Mouse (Mus musculus) testis, postnatal 14 days (tissue): ENCODE data around the gene Tsks.

Experiments used
- DNase-seq: peaks from one replicate; pipeline ENCODE4 v3.0.0; 2021; ENCODE audit warnings: low spot score

Gene Tsks

DNA sequence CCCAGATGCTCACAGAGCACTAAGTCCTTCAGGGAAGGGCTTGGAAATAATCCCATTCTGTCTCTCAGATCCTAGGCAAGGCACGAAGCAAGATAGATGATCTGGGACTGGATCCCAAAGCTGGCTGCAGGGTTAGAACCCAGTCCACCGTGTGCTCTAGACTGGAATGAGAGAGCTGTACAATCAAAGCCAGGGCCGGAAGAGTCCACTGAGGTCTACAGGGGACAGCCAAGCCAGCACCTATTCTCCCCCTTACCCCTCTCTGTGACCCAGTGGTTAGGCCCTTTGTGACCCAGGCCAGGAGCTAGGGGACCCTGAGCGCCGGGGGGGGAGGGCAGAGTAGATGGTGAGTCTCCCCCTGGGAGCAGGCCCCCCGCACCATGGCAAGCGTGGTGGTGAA is at the start of gene Tsks:
TSS of gene Tsks (plus strand) at position 301 of the 400 bp plus-strand sequence.
- DNase-seq = no peak

DNA sequence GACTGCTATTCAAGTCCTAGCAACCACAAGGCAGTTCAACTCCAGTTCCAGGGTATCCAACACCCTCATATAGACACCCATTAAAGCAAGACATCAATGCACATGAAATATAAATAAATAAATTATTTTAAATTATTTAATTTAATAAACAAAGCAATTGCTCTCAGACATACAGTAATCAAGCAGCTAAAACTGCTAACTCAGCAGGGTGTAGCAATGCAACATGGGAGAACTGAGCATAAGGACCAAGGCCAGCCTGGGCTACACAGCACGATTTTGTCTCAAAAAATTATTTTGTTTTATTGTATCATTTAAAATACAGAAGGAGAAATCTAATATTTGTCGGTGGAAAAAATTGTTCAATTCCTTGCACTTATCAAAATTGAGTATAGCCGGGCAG is 48.8 kb upstream of the Tsks start:
- DNase-seq = no peak

DNA sequence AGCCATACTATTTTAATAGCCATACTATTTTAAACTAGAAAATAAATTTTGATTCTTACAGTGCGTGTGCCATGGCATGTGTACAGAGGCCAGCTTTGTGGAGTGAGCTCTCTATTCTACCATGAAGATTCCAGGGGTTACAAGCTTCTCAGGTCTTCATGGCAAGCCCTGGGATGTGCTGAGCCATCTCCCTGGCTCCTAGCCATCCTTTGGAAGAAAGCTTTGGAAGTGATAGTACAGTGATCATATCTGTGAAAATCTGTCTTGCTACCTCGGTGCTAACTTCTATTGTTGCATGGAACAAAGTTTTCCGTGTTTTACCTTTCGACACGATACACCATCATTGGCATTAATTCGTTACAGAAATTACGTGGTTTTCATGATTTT is 47.8 kb upstream of the Tsks start:
- DNase-seq = no peak

DNA sequence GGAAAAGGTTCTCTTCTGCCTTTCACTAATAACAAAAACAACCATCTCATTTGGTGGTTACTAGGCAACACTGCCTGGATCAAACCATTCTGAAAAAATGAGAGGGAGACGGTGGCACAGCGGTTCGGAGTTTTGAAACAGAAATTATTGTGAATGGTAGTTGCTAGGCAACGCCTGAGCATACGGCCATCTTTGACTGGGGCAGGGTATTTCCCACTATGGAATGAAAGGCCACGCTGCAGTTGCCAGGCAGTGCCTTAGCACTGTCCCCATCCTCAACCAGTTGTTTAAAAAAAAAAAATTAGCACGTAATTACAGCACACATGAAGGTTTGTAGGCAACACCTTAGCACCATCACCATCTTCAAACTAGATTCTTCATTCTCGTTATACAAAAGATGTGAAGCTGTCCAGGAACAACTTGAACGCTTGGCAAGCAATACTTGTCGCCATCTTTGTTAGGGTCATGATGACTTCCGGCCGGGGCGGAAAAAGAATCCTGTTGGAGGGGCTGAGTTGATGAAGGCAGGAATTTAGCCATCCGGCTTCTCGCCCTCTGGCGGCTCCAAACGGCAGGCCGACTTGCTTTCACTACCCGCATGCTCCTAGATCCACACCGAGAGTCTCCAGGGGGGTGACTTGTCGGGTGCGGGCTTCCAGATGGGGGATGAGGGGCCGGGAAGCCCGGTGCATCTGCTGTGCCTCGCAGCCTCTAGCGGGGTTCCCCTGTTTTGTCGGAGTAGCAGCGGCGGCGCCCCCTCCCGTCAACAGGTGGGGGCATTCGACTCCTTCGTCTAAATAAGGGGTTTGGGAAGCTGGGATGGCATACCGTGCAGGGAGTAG is 47.2 kb upstream of the Tsks start, which contains the start of gene Fuz:
TSS of gene Fuz (plus strand) at position 487 of the 842 bp plus-strand sequence.
- peak; percentile 87 for DNase-seq

DNA sequence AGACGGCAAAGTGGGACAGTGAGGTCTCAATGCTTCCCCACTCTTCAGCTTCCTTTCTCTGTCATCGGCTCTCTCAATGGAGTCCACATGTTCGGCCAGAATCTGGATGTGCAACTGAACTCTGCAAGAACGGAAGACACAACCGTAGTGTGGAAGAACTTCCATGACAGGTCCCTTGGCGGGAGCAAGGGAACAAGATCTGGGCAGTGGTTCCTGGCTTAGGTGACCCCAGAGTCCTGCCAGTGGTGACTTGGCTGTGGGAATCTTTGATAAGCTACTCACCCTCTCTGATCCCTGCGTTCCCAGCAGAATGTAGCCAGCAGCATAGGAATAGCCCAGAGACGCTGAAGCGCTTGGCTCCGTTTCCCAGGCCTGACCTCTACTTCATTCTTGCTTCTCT is 46.5 kb upstream of the Tsks start:
- no peak for DNase-seq

DNA sequence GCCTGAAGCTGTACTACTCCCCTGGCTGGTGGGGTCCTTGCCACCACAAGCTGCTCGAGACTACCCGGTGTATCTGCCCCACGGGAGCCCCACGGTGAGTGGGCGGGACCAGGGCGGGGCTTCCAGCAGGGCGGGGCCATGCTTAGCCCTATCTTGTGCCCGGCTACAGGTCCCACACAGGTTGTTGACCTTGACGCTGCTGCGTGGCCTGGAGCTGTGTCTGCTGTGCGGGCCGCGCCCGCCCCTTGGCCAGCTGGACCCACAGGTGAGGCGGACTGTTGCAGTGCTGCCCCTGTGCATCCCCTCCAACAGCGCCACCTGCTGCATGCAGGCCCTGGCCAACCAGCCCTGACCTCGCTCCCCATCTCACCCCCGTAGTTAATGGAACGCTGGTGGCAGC is 44.4 kb upstream of the Tsks start:
- peak; percentile 62 for DNase-seq

DNA sequence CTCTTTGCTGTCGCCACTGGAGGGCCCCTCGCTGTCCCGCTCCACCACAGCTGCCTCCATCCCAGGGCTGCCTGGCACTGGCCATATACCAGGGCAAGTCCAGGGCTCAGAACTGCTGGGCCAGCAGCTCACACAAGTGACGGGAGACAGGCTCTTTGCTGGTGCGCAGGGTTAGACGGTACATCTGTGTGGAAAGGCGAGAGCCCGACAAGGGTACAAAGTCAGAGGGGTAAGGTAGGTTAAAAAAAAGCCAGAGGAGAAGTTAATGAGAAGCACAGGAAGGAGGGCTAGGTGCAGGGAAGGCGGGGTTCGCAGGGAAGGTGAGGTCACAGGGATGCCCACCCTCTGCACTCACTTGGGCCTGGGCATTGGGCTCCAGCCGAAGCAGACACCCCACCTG is 42.4 kb upstream of the Tsks start:
- DNase-seq = no peak

DNA sequence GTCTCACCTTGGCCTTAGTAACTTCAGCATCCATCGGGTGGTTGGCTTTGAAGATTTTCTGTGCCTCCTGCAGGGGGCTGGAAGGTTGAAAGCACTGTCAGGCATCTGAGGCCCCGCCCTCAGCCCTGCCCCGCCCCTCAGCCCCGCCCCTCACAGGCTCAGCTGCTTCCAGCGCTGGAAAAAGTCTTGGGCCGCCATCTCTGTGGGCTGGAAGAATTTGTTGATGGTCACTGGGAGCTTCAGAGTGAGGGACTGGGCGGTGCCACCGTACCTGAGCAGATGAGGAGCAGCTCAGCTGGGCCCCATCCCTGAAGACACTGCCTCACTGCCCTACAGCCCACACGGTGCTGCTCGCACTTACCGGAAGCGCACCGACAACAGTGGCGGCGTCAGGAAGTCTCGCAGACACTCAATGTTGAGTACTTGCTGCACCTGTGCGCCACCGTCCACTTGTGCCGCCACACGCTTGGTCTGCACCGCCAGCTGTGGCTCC is 41.7 kb upstream of the Tsks start:
- no peak for DNase-seq

DNA sequence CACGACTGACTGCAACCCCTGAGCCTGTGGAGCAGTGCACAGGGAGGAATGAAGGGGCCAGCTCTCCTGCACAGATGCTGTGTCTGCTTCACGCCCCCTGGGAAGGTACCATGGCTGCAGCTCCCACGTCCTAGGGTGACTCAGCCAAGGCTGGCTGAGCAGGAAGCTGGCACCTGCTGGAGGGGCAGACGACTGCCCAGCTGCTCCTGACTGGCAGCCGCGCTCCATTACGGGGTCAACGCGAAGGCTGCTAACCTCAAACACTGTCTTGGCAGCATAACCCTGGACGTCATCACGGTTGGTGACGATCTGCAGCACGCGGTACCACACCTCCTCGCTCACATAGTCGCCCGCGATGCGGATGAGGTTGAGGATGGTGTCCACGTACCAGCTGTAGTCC is 37.6 kb upstream of the Tsks start:
- no peak for DNase-seq

DNA sequence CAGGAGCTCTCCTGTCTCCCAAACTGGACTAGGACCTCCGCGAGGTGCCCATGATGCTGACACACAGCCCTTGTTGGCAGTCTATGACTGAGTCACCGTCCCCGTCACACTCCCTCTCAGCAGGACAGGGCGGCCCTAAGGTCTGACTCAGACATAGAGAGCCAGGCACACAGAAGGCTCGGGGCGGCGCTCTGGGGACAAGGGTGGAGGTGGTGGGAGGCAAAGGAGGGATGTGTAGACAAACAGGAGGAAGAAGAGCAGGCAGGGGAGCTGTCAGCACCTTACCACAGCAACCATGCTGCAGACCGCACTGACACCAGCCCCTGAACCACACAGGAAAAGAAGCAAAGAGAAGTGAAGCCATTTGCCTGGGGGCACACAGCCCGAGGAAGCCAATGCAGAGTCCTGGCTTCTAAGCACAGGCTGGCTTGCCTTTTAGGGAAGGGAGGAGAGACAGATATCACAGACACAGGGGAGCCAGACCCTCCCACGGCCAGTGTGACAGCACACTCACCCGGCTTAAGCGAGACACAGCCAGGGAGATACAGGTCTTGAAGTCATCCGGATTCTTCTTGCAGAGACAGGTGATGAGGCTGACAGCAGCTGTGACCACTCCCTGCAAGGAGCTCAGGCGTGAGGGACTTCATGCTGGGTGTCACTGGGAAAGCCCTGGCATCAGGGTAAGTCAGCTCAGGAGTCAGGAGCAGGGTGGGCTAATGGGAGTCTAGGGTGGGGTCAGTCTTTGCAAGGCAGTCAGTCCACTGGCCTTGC is 34.1 kb upstream of the Tsks start:
- no peak for DNase-seq

DNA sequence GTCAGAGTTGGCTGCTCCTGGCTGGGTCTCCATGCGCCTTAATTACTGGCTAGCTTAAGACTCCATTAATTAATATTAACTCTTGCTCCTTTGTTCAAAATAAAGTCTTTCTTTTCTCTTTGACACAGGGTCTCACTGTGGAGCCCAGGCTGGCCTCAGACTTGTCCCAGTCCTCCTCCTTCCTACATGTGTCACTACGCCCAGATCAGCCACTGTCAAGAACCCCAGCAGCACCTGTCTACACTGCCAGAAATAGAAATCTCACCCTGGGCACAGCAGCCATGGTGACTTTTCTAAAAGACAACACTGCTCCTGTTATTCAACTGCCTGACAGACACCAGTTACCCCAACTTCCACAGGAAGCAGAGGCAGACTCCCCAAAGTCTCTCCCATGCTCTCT is 28.6 kb upstream of the Tsks start:
- no peak for DNase-seq

DNA sequence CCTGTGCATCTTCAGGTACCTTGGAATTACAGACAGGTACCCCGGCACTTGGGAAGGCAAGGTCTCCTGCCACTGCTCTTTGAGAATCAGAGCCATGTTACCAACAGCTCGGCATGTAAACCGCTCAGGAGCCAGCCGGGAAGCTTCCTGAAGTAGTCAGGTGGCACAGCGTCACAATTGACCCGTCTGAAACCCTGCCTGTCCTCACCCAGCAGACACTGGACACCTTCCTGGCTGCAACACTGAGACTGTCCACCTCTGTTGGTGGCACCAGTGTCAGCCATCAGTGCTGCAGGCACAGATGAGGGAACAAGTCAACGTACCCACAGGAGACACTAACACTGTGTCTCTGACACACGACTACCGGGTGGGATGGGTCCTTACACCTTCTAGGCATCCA is 27.7 kb upstream of the Tsks start:
- DNase-seq = no peak

DNA sequence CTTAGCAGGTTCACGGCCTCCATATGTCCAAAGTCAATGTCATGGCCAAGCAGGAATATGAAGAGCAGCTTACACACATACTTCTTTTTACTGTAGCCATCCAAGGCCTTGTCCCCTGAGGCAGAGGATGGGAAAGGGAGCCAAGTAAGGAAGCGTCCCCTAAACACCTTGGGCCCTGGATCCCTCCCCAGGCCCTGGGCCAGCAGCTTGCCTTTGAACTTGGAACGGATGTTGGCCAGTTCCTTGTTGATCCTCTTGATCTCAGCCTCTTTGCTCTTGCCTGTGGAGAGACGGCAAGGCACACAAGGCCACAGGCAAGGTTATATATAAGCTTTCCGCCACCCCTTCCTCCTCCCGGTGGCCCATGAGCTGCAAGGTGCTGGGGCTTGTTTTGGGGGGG is 26.8 kb upstream of the Tsks start:
- DNase-seq = peak; percentile 7

DNA sequence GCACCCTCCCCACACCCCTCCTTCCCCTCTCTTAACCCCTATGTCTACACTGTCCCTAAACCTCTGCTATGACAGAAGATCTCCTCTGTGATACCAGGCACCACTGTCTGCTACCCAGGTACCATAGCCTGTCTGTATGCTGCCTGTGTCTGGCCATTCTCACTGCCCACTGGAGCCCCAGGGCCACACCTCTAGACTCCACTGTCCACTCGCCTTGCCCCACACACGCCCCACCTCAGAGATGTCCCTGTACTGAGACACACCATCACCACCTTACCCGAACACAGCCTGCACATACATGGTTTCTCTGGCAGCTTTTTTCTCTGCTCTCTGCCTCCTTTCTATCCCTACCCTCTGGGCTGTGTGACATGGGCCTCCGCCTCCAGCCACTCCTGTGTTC is 26.1 kb upstream of the Tsks start:
- DNase-seq = peak; percentile 5

DNA sequence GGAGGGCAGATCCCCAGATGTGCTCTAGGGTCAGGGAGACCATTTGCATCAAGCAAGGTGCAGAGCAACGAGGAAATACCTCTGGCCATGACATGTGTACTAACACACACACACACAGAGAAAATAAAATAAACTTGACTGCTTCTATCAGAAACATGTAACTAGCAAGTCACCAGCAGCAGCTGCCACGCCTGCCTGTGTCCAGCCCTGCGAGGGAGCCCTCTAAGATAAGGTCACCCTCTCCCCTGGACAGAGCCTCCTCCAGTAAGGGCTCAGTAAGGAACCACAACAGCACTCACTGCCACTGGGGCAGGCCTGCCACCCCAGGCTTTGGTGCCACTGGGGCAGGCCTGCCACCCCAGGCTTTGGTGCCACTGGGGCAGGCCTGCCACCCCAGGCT is 24.8 kb upstream of the Tsks start:
- no peak for DNase-seq

DNA sequence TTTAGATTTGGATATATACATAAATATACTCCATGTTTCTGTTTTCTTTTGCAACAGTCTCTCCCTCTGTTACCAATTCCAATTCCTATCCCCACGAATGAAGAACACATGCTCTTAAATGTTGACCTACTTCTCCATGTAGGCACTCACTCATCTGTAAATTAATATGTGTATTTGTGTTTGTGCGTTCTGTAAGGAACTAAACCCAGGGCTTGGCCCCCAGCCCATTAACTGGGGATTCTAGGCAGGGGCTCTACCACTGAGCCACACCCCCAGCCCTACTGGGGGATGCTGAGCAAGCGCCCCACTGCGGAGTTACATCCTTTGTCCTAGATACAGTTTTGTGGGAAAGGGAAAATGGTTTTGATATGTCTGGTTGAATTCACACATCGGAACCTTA is 23.9 kb upstream of the Tsks start:
- DNase-seq = no peak

DNA sequence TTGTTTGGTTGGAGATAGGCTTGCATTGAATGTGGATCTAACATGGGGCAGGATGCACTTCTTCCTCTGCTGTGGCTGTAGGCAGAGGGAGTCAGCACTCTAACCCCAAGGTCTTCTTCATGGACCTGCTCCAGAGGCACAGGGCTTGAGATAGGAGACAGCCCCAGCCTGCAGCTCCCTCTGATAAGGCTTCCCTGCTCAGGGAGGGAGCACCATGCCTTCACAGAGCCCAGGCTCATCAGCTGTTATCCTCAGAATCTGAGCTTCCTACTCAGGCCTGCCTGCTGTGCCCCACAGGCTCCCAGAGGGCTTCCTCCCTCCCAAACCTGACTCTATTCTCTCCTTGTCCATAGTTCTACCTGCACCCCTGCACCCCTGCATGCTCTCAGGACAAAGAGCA is 20.5 kb upstream of the Tsks start:
- DNase-seq = no peak

DNA sequence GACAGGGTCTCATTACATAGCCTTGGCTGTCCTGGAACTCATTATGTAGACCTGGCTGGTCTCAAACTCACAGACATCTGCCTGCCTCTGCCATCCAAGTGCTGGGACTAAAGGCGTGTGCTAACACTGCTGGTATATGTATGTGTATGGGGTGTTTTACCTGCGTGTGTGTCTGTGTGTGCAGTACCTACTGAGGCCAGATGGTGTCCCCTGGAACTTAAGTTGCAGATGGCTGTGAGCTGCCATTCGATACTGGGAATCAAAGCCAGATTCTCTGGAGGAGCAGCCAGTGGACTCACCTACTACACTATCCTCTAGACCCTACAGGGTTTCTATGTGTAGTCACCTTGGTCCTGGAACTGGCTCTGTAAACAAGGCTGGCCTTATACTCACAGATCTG is 17.5 kb upstream of the Tsks start:
- no peak for DNase-seq

DNA sequence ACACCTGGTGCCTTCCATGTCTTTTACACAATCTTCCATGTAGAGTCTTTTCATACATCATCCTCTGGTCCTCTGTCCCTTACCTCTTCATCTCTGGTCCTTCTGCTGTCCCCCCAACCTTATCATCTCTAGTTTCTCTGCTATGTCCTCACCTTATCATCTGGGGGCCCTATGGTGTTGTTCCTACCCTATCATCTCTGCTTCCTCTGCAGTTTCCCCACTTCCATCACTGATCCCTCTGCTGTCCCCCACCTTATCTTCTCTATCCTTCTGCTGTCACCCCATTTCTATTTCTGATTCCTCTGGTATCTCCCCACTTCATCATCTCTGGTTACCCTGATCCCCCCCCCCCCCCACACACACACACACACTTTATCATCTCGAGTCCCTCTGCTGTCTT is 14.4 kb upstream of the Tsks start:
- DNase-seq = no peak

DNA sequence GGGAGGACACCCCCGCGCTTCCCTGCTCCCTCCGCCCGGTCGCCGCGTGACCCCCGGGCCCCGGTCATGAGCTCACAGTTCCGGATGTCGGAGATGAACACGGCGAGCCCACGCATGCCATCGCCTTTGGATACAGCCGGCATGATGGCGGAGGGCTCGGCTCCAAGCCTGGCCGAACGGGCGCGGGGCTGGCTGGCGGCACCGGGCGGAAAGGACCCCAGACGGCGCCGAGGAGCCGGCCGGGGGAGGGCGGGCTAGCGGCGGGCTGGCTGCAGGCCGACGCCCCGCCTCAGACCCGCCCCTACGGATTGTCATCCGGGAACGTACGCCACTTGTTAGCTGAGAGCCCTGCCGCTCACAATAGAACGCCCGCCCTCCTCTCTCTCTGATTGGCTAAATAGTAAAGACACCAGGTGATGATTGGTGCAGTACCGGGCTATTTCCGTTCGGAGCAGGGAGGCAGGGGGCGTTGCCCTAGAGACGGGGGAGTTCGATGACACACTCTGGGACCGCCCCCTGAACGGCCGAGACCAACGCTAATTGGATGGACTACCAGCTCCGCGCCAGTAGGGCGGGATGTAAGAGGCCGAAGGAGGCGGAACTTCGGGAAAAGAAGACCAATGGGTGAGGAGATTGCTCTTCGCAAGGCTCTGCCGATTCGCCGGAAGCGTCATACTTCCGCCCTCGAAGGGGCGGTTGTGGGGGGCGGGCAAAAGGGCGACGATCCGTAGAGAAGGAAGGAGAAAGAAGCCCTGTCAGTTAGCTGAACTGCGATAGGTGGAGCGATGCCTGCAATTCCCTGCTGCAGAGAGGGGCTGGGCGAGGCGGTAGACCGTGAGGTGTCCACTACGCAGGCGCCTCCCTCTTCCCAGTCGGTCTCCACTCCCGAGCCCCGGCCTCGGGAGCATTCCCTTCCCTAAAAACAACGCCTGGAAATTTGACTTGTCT is 13.5 kb upstream of the Tsks start, which contains the start of gene Ap2a1:
TSS of gene Ap2a1 (minus strand) at position 293 of the 948 bp plus-strand sequence.
- peak; percentile 100 for DNase-seq

DNA sequence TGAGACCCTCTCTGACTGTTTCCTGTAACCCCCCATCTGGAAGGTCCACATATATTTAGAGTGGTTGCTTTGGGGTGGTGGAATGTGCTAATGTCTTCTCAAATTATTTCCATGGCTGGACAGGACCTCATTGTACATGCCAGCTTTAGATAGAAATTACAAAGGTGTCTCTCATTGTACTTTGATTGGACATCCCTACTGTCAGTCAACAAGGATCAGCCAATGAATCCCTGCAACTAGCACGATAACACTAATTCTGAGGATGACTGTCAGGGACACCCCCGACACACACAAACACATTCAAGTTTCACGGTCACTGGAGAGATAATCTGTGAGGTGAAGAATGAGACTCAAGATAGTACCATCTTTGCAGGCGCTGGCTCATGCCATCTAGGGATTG is 4.3 kb upstream of the Tsks start:
- no peak for DNase-seq

DNA sequence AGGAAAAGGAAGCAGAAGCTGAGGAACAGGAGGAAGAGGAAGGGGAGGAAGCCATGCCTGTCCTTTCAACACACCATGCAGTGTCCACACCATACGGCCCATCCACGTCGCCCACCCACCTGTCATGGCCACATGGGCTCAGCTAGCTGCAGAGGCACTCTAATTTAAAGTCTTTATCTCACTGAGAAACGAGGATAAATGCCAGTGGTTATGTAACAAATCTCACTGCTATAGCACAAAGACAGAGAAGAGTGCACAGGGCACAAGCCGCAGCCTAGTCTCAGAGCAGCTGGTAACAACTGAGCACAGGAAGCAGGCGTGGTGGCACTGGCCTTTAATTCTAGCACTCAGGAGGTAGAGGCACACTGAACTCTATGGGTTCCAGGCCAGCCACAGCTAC is 6.9 kb downstream of the Tsks start:
- no peak for DNase-seq
